Mouse (Mus musculus): ENCODE measurements around the gene Tspan9.

Tspan9 gene

GRCm38 (mm10) chr6:128102296-128102999, 40.9 kb downstream of the Tspan9 start:
- DNase-seq: no peak

GRCm38 (mm10) chr6:128099871-128100270, 43.5 kb downstream of the Tspan9 start:
- DNase-seq: no peak

- no peak for DNase-seq
These were observed 44.2 kb downstream of the Tspan9 start for GRCm38 (mm10) chr6:128099190-128099589.

GRCm38 (mm10) chr6:128096521-128096920, 46.9 kb downstream of the Tspan9 start:
- no peak for DNase-seq

GRCm38 (mm10) chr6:128095906-128096305, 47.5 kb downstream of the Tspan9 start:
- DNase-seq: no peak

- peak; percentile 40 for DNase-seq
These were observed 48.3 kb downstream of the Tspan9 start for GRCm38 (mm10) chr6:128095131-128095530.

- DNase-seq: peak; percentile 58
These were observed 49.4 kb downstream of the Tspan9 start for GRCm38 (mm10) chr6:128093856-128094628.

GRCm38 (mm10) chr6:128092621-128093020, 50.8 kb downstream of the Tspan9 start:
- no peak for DNase-seq

GRCm38 (mm10) chr6:128091833-128092166, 51.6 kb downstream of the Tspan9 start:
- no peak for DNase-seq

- peak; percentile 44 for DNase-seq
These were observed 52.2 kb downstream of the Tspan9 start for GRCm38 (mm10) chr6:128090985-128091832.

- peak; percentile 68 for DNase-seq
These were observed 53.4 kb downstream of the Tspan9 start for GRCm38 (mm10) chr6:128089770-128090702.

GRCm38 (mm10) chr6:128088746-128089523, 54.5 kb downstream of the Tspan9 start:
- no peak for DNase-seq

GRCm38 (mm10) chr6:128085488-128086066, 57.8 kb downstream of the Tspan9 start:
- DNase-seq: no peak

GRCm38 (mm10) chr6:128083305-128083704, 60.1 kb downstream of the Tspan9 start:
- DNase-seq: no peak

GRCm38 (mm10) chr6:128081781-128082180, 61.6 kb downstream of the Tspan9 start:
- DNase-seq: no peak

- DNase-seq: no peak
These were observed 62.1 kb downstream of the Tspan9 start for GRCm38 (mm10) chr6:128081293-128081692.

- no peak for DNase-seq
These were observed 63.7 kb downstream of the Tspan9 start for GRCm38 (mm10) chr6:128079576-128080224.

- DNase-seq: no peak
These were observed 64.9 kb downstream of the Tspan9 start for GRCm38 (mm10) chr6:128078508-128078907.

GRCm38 (mm10) chr6:128076104-128077020, 67.0 kb downstream of the Tspan9 start:
- DNase-seq: no peak
